Mouse (Mus musculus) layer of hippocampus, postnatal 10 days (tissue): ENCODE results near the gene Dusp7. TPM values are rescaled to one million over a fixed set of nuclear protein-coding genes. Genes with fewer than 3 reads are reported as not detected.
A peak's percentile ranks its signal among the peaks of the same experiment; 100 is the strongest.

Source experiments
- DNase-seq, 2 experiments: peaks; one replicate each; pipeline ENCODE4 v3.0.0; 2021; ENCODE audit warnings: low spot score in 2 of 2
- long read RNA-seq: library from polyadenylated mRNA; stranded (forward); transcript quantifications from one replicate; pipeline ENCODE4 v2.0.0, GENCODE M21; 2023
- total RNA-seq, 2 experiments: library from RNA; stranded (reverse); gene quantifications; 2 replicates each; pipeline ENCODE4 v1.2.3; 2021

Dusp7 gene
- 10 to 100 TPM; 58.7 to 64.2 TPM for total RNA-seq
- long read RNA-seq, transcript Dusp7-201 (3 exons, 3,213 nt): major isoform, 11 of 20 reads
- long read RNA-seq, partial matches to known transcripts: 2 of 20 reads
- long read RNA-seq, other reads (novel, unspliced or antisense): 7 of 20 reads

DNA sequence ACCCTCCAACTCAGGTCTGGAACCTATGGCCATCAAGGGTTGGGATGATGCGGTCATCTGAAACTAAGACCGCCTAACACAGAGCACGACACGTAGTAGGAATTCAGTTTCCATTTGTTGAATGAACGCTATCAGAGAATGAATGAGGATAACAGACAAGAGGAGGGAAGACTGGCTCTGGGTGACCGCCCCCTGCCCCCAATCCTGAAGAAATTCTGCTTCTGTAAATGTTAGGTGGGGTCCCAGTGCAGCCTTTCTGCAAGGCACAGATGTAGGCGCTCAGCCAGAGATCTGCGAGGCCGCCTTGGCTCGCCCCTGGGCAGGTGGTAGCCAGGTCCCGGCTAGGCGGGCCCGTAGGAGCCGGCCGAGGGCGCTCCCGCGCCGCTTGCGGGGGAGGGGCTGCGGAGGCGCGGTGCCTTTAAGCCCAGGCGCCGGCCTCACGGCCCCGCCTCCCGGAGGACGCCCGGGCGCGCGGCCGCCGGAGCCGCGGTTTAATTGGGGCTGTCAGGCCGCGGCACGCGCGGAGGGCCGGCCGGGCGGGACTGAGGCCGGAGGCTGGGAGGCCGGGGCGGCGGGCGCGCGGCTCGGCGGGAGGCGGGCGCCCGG, at the start of gene Dusp7:
Gene Dusp7, plus strand, starts transcription at position 521 of the 606 bp plus-strand sequence.
- DNase-seq: peak; percentile 74 to 86

GRCm38 (mm10) chr9:106319095-106319494, 49.3 kb upstream of the Dusp7 start:
- no peak for DNase-seq

DNA sequence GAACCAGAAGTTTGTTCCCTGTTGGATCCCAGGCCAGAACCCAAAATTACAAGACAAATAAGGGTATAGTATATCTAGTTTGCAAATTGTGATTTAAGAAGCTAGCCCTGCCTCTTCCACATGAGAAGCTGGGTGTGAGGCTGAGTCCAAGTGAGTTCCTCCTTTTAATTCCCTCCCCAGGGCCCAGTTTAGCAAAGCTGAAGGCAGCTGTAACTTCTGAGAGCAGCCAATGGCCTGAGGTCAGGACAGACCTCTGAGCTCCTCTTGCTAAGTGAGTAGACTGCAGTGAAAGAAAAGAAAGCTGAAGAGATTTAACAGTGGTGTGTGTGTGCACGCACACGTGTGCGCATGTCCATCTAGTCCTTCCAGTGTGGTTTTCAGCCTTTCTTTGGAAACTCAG, 45.9 kb upstream of the Dusp7 start:
- DNase-seq: no peak

GRCm38 (mm10) chr9:106326241-106326640, 42.2 kb upstream of the Dusp7 start:
- no peak for DNase-seq

DNA sequence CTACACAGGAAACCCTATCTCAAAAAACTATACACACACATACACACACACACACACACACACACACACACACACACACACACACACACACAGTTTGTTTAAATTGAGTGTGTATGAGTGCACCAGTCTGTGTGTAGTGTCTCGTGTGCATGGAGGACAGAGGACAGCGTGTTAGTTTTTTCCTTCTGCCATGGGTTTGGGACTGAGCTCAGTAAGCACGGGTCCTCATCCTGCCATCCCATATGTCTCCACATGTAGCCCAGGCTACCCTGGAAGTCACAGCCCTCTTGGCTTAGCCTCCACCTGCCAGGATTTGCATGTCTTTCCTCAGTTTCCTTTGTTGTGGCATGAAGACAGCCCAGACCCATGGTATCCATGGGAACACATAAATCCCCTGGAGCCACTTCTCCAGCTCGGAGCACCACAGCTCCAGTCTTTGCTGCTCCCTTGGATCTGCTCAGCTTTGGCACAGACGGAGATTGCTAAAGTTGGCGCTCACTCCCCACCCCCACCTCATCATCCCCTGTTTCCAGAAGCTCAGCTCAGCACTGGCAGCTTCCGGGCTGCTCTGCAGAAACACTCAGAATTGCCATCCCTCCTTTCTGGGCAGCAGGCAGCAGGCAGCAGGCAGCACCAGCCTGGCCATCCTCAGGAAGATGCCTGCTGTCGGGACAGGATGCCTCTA, 41.2 kb upstream of the Dusp7 start:
- peak; percentile 53 to 62 for DNase-seq

DNA sequence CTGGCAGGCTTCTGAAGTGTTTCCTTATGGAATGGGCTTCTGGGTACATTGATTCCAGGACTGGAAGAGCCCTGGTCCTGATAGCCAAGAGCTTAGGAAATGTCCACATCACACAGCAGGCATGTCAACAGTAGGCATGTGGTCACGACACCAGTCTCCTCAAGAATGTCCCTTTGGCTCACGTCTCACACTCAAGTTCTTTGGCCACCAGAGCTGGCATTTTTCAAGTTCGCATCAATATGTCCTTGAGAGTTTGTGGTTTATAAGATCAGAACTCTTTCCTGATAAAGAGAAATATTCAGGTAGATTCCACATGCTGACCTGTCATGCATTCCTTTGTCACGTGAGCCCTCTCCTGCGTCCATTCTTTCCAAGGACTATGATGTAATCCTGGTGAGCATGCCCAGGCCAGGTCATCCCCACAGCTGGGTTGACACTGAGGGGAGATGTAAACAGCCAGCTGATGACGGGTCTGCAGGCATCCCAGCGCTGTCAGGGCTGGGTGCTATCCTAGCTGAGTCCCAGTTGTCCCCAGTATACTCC, 40.3 kb upstream of the Dusp7 start:
- no peak for DNase-seq

GRCm38 (mm10) chr9:106328772-106329511, 39.5 kb upstream of the Dusp7 start:
- DNase-seq: no peak

GRCm38 (mm10) chr9:106332746-106333145, 35.7 kb upstream of the Dusp7 start:
- no peak for DNase-seq

DNA sequence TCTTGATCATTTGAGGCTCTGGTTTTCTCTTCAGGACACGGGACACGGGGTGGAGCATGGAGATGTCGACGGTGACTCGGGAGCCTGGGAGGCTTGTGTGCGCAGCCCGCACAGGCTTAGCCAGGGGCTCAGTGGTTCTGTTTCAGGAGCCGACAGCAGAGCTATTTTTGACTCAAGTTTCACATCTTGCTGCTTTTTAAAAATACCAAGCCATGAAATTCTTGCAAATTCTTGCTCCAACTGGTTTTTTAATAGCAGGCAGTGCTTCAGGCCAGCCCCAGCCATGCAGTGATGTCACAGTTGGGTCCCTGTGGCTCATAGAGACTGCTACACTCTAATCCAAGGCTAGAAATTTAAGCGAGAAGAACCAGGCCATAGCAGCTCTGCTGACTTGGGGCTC, 30.8 kb upstream of the Dusp7 start:
- DNase-seq: no peak

DNA sequence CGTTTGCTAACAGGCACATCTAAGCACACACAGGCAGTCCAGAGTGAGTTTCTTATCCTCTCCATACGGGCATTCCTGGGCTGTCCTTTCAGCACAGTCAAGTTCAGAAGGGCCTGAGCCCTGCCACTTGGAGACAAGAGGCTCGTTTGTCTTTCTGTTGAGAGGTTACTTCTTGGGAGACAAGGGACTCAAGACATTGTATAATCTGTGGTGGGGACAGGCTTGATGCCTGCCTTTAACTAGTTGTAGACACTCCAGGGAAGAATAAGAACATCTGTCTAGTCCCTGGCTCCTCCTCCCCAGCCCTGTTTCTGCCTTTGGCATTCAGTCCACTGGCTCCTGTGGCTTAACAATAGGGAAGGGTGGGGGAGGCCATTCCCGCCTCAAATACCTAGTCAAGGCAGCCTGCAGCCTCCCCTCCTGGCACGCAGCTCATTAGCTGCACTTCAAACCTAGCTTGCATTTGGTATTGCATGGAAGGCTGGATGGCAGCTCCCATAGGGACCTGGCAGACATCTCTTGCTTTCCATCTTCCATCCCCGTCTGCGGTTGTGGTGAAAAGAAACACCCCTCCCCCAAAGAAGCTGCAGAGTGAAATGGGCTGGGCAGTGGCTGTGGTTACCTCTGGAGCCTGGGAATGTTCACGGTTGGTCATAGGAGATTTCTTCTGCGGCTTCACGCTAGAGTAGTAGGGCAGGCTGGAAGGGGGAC, 29.8 kb upstream of the Dusp7 start:
- DNase-seq: no peak

- DNase-seq: no peak
These were observed 29.3 kb upstream of the Dusp7 start for GRCm38 (mm10) chr9:106339173-106339558.

GRCm38 (mm10) chr9:106339730-106340129, 28.7 kb upstream of the Dusp7 start:
- DNase-seq: no peak

GRCm38 (mm10) chr9:106340501-106341312, 27.7 kb upstream of the Dusp7 start:
- no peak for DNase-seq

DNA sequence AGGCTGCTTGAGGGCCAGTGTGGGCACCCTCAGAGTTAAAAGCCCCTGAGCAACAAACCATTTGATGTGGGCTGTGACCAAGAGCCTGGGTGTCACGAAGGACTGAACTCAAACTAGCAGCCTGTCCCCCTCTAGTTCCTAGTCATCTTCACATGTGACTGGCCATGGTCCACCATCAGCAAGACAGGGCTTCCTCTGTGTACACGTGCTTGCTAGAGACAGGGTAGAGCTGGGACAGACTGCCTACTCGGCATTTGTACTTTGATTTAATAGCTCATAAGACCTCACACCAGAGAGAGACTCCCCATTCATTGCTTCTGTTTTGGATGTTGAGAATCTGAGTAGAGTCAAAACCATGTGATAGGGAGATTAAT, 27.1 kb upstream of the Dusp7 start:
- DNase-seq: no peak

- no peak for DNase-seq
These were observed 25.9 kb upstream of the Dusp7 start for GRCm38 (mm10) chr9:106342573-106342972.

DNA sequence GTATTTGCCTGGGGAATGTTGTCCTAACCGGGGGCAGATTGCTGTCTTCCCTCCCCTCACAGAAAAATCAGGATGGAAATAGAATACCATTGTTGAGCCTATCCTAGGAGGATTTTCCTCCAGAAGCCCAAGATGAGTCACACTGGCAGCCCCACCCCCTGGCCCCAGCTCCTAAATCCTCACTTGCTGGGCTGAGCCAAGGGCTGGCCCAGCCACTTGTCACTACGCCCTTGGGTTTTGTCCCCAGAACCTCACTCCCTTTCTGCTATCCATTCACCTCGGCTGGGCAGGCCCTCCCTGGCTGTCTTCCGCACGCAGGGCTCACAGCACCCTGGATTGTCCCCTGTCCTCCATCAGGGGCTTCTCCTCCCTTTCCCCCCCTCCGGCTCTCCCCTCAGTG, 23.3 kb upstream of the Dusp7 start:
- DNase-seq: no peak

GRCm38 (mm10) chr9:106345630-106346029, 22.8 kb upstream of the Dusp7 start:
- DNase-seq: no peak

DNA sequence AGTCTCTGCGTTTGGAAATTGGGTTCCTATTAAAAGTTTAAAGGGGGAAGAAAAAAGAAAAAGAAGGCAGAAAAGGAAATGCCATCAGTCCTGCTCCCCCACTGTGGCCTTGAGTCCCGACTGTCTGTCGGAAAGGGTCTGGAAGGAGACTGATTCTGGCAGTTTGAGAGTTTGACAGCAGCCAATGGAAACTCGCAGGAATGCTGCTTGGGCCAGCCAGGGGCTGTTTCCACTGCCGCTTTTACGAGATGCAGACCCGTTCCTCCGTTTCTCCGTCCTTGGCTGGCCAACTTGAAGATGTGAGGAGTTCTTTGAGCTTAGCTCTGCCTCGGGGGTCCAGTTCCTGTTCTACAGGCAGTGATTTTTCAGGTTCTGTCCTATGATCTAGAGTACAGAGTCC, 20.2 kb upstream of the Dusp7 start:
- no peak for DNase-seq

GRCm38 (mm10) chr9:106349075-106349474, 19.4 kb upstream of the Dusp7 start:
- DNase-seq: peak; percentile 54 to 62

DNA sequence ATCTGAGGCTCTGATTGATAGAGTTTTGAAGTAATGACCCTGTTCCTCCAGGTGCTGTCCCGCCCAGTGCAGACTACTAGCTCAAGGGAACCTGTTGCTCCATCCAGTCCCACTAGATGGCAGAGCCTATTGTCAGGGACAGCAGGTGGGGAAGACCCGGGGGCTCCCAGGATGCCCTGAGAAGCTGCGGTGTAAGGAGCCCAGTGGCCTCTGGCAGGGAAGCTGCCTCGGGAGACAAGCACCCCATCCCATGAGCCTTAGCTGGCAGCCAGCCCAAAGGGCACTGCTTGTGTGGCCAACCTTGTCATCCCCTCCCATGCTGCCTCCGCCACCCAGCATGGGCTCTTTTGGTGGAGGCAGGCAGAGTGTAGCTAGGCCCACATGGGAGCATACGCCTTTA, 17.3 kb upstream of the Dusp7 start:
- no peak for DNase-seq
